ENCODE assay signal across 8 mouse cellular contexts in the genomic region with DNA sequence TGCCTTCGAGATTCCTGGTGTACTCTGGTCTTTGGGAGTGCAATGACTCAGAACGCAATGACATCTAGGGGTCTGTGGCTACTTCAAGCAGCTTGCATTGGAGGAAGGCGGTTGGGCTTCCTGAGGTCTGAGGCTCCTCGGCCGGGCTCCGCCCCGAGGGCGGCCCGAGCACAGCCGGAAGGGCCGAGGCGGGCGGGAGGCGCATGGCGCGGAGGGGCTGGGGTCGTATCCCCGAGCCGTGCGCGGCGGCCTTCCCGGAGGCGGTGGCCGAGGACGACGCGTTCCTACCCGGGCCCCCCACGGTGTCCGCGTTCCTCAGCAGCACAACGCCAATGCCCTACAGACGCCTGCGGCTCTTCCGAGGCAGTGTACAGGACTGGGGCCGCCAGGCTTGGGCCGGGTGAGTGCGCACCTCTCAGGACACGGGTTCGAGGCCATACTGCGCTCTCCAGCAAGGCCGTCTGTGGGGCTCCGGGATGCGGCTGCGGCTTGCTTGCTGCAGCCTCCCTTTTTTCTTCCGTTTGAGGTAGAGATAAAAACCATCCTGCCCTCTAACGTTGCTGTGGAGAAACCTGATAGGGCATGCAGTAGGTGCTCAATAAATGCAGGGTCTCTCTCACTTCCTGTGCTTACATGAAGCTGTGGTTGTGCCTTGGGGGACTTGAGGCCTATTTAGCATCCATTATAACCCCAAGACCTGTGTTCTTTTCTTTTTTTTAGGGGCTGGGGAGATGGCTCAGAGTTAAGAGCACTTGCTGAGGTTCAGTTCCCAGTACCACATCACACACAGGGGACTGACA. TPM values are rescaled to one million over a fixed set of nuclear protein-coding genes. Genes with fewer than 3 reads are reported as not detected.
A peak's percentile ranks its signal among the peaks of the same experiment; 100 is the strongest.
DNase-seq lines count a peak whose midpoint lies in the region; ATAC-seq and TF ChIP-seq lines count a peak whose summit lies in the region.

No protein-coding gene starts in this region.

- no peak for ATAC-seq in forebrain, embryonic 11.5 days (replicated peaks; ENCODE audit: low FRiP score)
- ATAC-seq in hindbrain, embryonic 15.5 days (ENCODE audit: low FRiP score, low read depth) = no peak
- peak; percentile 20 for ATAC-seq in liver, postnatal 0 days

- TF ChIP-seq CTCF in ES-Bruce4 (IDR thresholded peaks at IDR 0.05; ENCODE audit: low read depth, low read length) = no peak
- no peak for TF ChIP-seq CTCF in liver, postnatal 0 days (IDR thresholded peaks at IDR 0.05; ENCODE audit: low read depth)

- TF ChIP-seq EP300 in ES-Bruce4 (IDR thresholded peaks at IDR 0.05; ENCODE audit: insufficient read depth, low read depth, low read length) = no peak
- no peak for TF ChIP-seq EP300 in liver, postnatal 0 days (IDR thresholded peaks at IDR 0.05; ENCODE audit: low read depth)

- DNase-seq in A20 (ENCODE audit: low read depth, low spot score) = peak; percentile 66
- no peak for DNase-seq in forebrain, embryonic 11.5 days (ENCODE audit: low spot score)
- DNase-seq in liver, postnatal 0 days = peak; percentile 49
- DNase-seq in splenic B cell, adult 2 months (ENCODE audit: low read depth, low spot score) = peak; percentile 29
- DNase-seq in ovary, adult 18-20 months (ENCODE audit: low spot score) = no peak
- no peak for DNase-seq in thymus, adult 18-20 months

- H3K4me3 ChIP-seq in ES-Bruce4 (ENCODE audit: low read depth, low read length) = peak overlapping the region; percentile 45
- peak overlapping the region; percentile 5; the same call in 1 of the 2 replicates for H3K4me3 ChIP-seq in forebrain, embryonic 11.5 days (ENCODE audit: low read depth, low read length)
- H3K4me3 ChIP-seq in hindbrain, embryonic 15.5 days = peak overlapping the region; percentile 17; the same call in 1 of the 2 replicates
- peak overlapping the region; percentile 47 for H3K4me3 ChIP-seq in liver, postnatal 0 days (ENCODE audit: low read depth, low read length)

- no peaks in the 10 kb centered on the region for H3K9me3 ChIP-seq in ES-Bruce4 (replicated peaks; ENCODE audit: control insufficient read depth, insufficient read depth, low read length, poor library complexity, severe bottlenecking)
- no peaks in the 10 kb centered on the region for H3K9me3 ChIP-seq in forebrain, embryonic 11.5 days (ENCODE audit: control insufficient read depth, low read length)
- no peaks in the 10 kb centered on the region for H3K9me3 ChIP-seq in hindbrain, embryonic 15.5 days
- no peaks in the 10 kb centered on the region for H3K9me3 ChIP-seq in liver, postnatal 0 days (ENCODE audit: low read length)

- H3K36me3 ChIP-seq in ES-Bruce4 (ENCODE audit: control insufficient read depth, insufficient read depth, low read length, poor library complexity, severe bottlenecking) = no peaks in the 10 kb centered on the region
- H3K36me3 ChIP-seq in forebrain, embryonic 11.5 days (ENCODE audit: control insufficient read depth, insufficient read depth, low read length) = no peaks in the 10 kb centered on the region
- no peaks in the 10 kb centered on the region for H3K36me3 ChIP-seq in hindbrain, embryonic 15.5 days
- H3K36me3 ChIP-seq in liver, postnatal 0 days (replicated peaks; ENCODE audit: insufficient read depth, low read length) = no peaks in the 10 kb centered on the region
- H3K36me3 ChIP-seq in splenic B cell, adult 2 months (ENCODE audit: control insufficient read depth, insufficient read depth, low read length, poor library complexity, severe bottlenecking) = no peaks in the 10 kb centered on the region

- H3K9ac ChIP-seq in ES-Bruce4 (ENCODE audit: low read depth, poor library complexity, severe bottlenecking) = peak overlapping the region; percentile 22; the same call in 1 of the 2 replicates
- no peak overlapping the region for H3K9ac ChIP-seq in forebrain, embryonic 11.5 days (ENCODE audit: low read length)
- no peak overlapping the region for H3K9ac ChIP-seq in hindbrain, embryonic 15.5 days
- H3K9ac ChIP-seq in liver, postnatal 0 days (replicated peaks) = peak overlapping the region; percentile 65

- H3K27me3 ChIP-seq in ES-Bruce4 (ENCODE audit: control insufficient read depth, insufficient read depth, low read length, poor library complexity, severe bottlenecking) = no peaks in the 10 kb centered on the region
- H3K27me3 ChIP-seq in forebrain, embryonic 11.5 days (ENCODE audit: control insufficient read depth, insufficient read depth, low read length) = peaks cover 18% of the 10 kb centered on the region
- H3K27me3 ChIP-seq in hindbrain, embryonic 15.5 days = peaks cover 35% of the 10 kb centered on the region
- H3K27me3 ChIP-seq in liver, postnatal 0 days (ENCODE audit: insufficient read depth, low read length) = no peaks in the 10 kb centered on the region
- H3K27me3 ChIP-seq in splenic B cell, adult 2 months (ENCODE audit: control insufficient read depth, insufficient read depth, low read length, poor library complexity, severe bottlenecking) = no peaks in the 10 kb centered on the region

- peak overlapping the region; percentile 38 for H3K4me2 ChIP-seq in forebrain, embryonic 11.5 days (ENCODE audit: low read depth, low read length, severe bottlenecking)
- peak overlapping the region; percentile 42 for H3K4me2 ChIP-seq in hindbrain, embryonic 15.5 days
- peak overlapping the region; percentile 69 for H3K4me2 ChIP-seq in liver, postnatal 0 days (ENCODE audit: low read depth, low read length)

- H3K27ac ChIP-seq in ES-Bruce4 (ENCODE audit: insufficient read depth, low read length) = no peak overlapping the region
- no peak overlapping the region for H3K27ac ChIP-seq in forebrain, embryonic 11.5 days (ENCODE audit: low read depth, low read length)
- H3K27ac ChIP-seq in hindbrain, embryonic 15.5 days (replicated peaks) = no peak overlapping the region
- no peak overlapping the region for H3K27ac ChIP-seq in liver, postnatal 0 days (ENCODE audit: low read depth)

- 7% methylated on average over 37 of the region's 48 CpGs for WGBS in forebrain, embryonic 11.5 days
- WGBS in hindbrain, embryonic 15.5 days = 10% methylated on average over 41 of the region's 48 CpGs
- WGBS in liver, postnatal 0 days (ENCODE audit: insufficient replicate concordance) = 4% methylated on average over 41 of the region's 48 CpGs

- H3K4me1 ChIP-seq in ES-Bruce4 (ENCODE audit: control insufficient read depth, insufficient read depth, low read length) = peaks cover 8% of the 10 kb centered on the region
- peaks cover 5% of the 10 kb centered on the region; the same call in 1 of the 2 replicates for H3K4me1 ChIP-seq in forebrain, embryonic 11.5 days (replicated peaks; ENCODE audit: control insufficient read depth, insufficient read depth, low read length)
- 0 out of 2 replicates have a peak, but pooled peaks cover 12% of the 10 kb centered on the region for H3K4me1 ChIP-seq in hindbrain, embryonic 15.5 days (replicated peaks)
- H3K4me1 ChIP-seq in liver, postnatal 0 days (ENCODE audit: insufficient read depth) = peaks cover 28% of the 10 kb centered on the region

- TF ChIP-seq POLR2A in ES-Bruce4 (IDR thresholded peaks at IDR 0.05; ENCODE audit: insufficient read depth, low read length) = peak; percentile 15

RNA-seq across cellular contexts. Expression of a gene that starts 16.1 kb away (rescaled TPM):
- polyA plus RNA-seq in ES-Bruce4 (2011; ENCODE audit: insufficient read depth, insufficient read length, low read depth, missing spikeins) = 9.5 and 10.4 TPM in 2 replicates
- polyA plus RNA-seq in forebrain, embryonic 11.5 days (2014; fragmentation: Nextera tagmentation; extraction: Ambion mirVana) = 7.0 and 8.4 TPM in 2 replicates
- polyA plus RNA-seq in hindbrain, embryonic 15.5 days (2015; fragmentation: Nextera tagmentation; extraction: Ambion mirVana) = 36.5 and 41.0 TPM in 2 replicates
- polyA plus RNA-seq in liver, postnatal 0 days (2015; fragmentation: Nextera tagmentation; extraction: Ambion mirVana) = 1.4 and 1.5 TPM in 2 replicates

RNA-seq across cellular contexts. Expression of a gene that starts 31.8 kb away (rescaled TPM):
- polyA plus RNA-seq in ES-Bruce4 (2011; ENCODE audit: insufficient read depth, insufficient read length, low read depth, missing spikeins) = 164 and 171 TPM in 2 replicates
- polyA plus RNA-seq in forebrain, embryonic 11.5 days (2014; fragmentation: Nextera tagmentation; extraction: Ambion mirVana) = 300 and 308 TPM in 2 replicates
- 211 TPM in 2 replicates for polyA plus RNA-seq in hindbrain, embryonic 15.5 days (2015; fragmentation: Nextera tagmentation; extraction: Ambion mirVana)
- polyA plus RNA-seq in liver, postnatal 0 days (2015; fragmentation: Nextera tagmentation; extraction: Ambion mirVana) = 81.1 and 84.1 TPM in 2 replicates

RNA-seq across cellular contexts. Expression of a gene that starts 50.6 kb away (rescaled TPM):
- polyA plus RNA-seq in ES-Bruce4 (2011; ENCODE audit: insufficient read depth, insufficient read length, low read depth, missing spikeins) = 15.5 and 17.8 TPM in 2 replicates
- polyA plus RNA-seq in forebrain, embryonic 11.5 days (2014; fragmentation: Nextera tagmentation; extraction: Ambion mirVana) = 10.3 and 10.8 TPM in 2 replicates
- 11.3 and 11.7 TPM in 2 replicates for polyA plus RNA-seq in hindbrain, embryonic 15.5 days (2015; fragmentation: Nextera tagmentation; extraction: Ambion mirVana)
- polyA plus RNA-seq in liver, postnatal 0 days (2015; fragmentation: Nextera tagmentation; extraction: Ambion mirVana) = 4.5 and 5.4 TPM in 2 replicates

RNA-seq across cellular contexts. Expression of a gene that starts 57.5 kb away (rescaled TPM):
- 19.5 and 19.6 TPM in 2 replicates for polyA plus RNA-seq in ES-Bruce4 (2011; ENCODE audit: insufficient read depth, insufficient read length, low read depth, missing spikeins)
- 35.9 and 41.3 TPM in 2 replicates for polyA plus RNA-seq in forebrain, embryonic 11.5 days (2014; fragmentation: Nextera tagmentation; extraction: Ambion mirVana)
- polyA plus RNA-seq in hindbrain, embryonic 15.5 days (2015; fragmentation: Nextera tagmentation; extraction: Ambion mirVana) = 66.7 and 68.2 TPM in 2 replicates
- 22.9 and 26.5 TPM in 2 replicates for polyA plus RNA-seq in liver, postnatal 0 days (2015; fragmentation: Nextera tagmentation; extraction: Ambion mirVana)

Comparison
In these comparisons a context has a peak if more than half of its experiments do, and no peak if none do; other contexts are left out.
1. DNase-seq: peak in A20 (single experiment), liver, postnatal 0 days (single experiment) and splenic B cell, adult 2 months (single experiment); none in forebrain, embryonic 11.5 days (single experiment), ovary, adult 18-20 months (single experiment) and thymus, adult 18-20 months (0 of 2).
2. H3K9ac ChIP-seq: peak in ES-Bruce4 (single experiment) and liver, postnatal 0 days (single experiment); none in forebrain, embryonic 11.5 days (single experiment) and hindbrain, embryonic 15.5 days (single experiment).
3. Peak in every context shown above with its lines, with median percentiles within 50 percentile points of each other: H3K4me3 ChIP-seq and H3K4me2 ChIP-seq.